Mouse (Mus musculus) erythroid progenitor cell, adult 5-6 weeks (primary cell): ENCODE results near the gene Dpagt1. TPM values are rescaled to one million over a fixed set of nuclear protein-coding genes. Genes with fewer than 3 reads are reported as not detected.
"Not testable (repeated sequence)": the region's sequence is repeated elsewhere in the genome, so short reads cannot be mapped to it uniquely, and the experiment has no call there.

Experiments
- ATAC-seq: replicated peaks from 2 replicates; pipeline ENCODE4 v1.8.0; 2016; ENCODE audit warnings: moderate number of reproducible peaks, mild to moderate bottlenecking, moderate TSS enrichment, inconsistent platforms; ENCODE audit not compliant: poor library complexity, low FRiP score, severe bottlenecking
- total RNA-seq, 2 experiments: library from RNA; stranded (forward) in 1 of 2; stranded (reverse) in 1 of 2; fragments of 150-400 nt in 1 of 2; fragments of 186-747, 209-891 nt in 1 of 2; gene quantifications; 2 replicates each; pipeline versions ENCODE4 v1.2.3 to v1.2.4; 2015 to 2017; ENCODE audit warnings: low replicate concordance in 2 of 2

Dpagt1 gene
- total RNA-seq (2015; ENCODE audit: low replicate concordance) (5.4 and 11.5 TPM in 2 replicates), total RNA-seq (2017; ENCODE audit: low replicate concordance) (1.0 and 7.8 TPM in 2 replicates)

- no peak for ATAC-seq
Observed at GRCm38 (mm10) chr9:44325768-44326370, at the start of gene Dpagt1. Gene Dpagt1, plus strand, starts transcription at chr9:44326019.

- no peak for ATAC-seq
Observed at GRCm38 (mm10) chr9:44283183-44283582, 42.6 kb upstream of the Dpagt1 start.

GRCm38 (mm10) chr9:44286256-44286850 lies 39.5 kb upstream of the Dpagt1 start:
- peak; percentile 66 for ATAC-seq

GRCm38 (mm10) chr9:44287003-44287400 lies 38.8 kb upstream of the Dpagt1 start:
- ATAC-seq: peak; percentile 17; the same call in 1 of the 2 replicates

- peak; percentile 56 for ATAC-seq
Observed at GRCm38 (mm10) chr9:44287401-44288075, 38.3 kb upstream of the Dpagt1 start.

- ATAC-seq: peak; percentile 74
Observed at GRCm38 (mm10) chr9:44288076-44288958, 37.5 kb upstream of the Dpagt1 start, which contains the start of gene Abcg4. Gene Abcg4, minus strand, starts transcription at chr9:44288615.

GRCm38 (mm10) chr9:44288959-44289291 lies 36.9 kb upstream of the Dpagt1 start:
- ATAC-seq: peak; percentile 32

GRCm38 (mm10) chr9:44292490-44292889 lies 33.3 kb upstream of the Dpagt1 start:
- no peak for ATAC-seq

- ATAC-seq: not testable (repeated sequence)
Observed at GRCm38 (mm10) chr9:44300001-44300400, 25.8 kb upstream of the Dpagt1 start.

GRCm38 (mm10) chr9:44305466-44306079 lies 20.2 kb upstream of the Dpagt1 start, which contains the start of gene Hinfp:
Gene Hinfp, minus strand, starts transcription at chr9:44305671.
- ATAC-seq: peak; percentile 99

GRCm38 (mm10) chr9:44306532-44306931 lies 19.3 kb upstream of the Dpagt1 start:
- no peak for ATAC-seq

GRCm38 (mm10) chr9:44307248-44307647 lies 18.6 kb upstream of the Dpagt1 start:
- no peak for ATAC-seq

GRCm38 (mm10) chr9:44309756-44310155 lies 16.1 kb upstream of the Dpagt1 start:
- no peak for ATAC-seq

- ATAC-seq: no peak
Observed at GRCm38 (mm10) chr9:44310750-44311135, 15.1 kb upstream of the Dpagt1 start.

- ATAC-seq: no peak
Observed at GRCm38 (mm10) chr9:44311136-44312134, 14.4 kb upstream of the Dpagt1 start.

- ATAC-seq: no peak
Observed at GRCm38 (mm10) chr9:44313476-44314256, 12.2 kb upstream of the Dpagt1 start.

- ATAC-seq: no peak
Observed at GRCm38 (mm10) chr9:44314257-44314547, 11.6 kb upstream of the Dpagt1 start.

- no peak for ATAC-seq
Observed at GRCm38 (mm10) chr9:44314910-44315309, 10.9 kb upstream of the Dpagt1 start.
